Mouse (Mus musculus): ENCODE measurements around the gene Kcng3. TPM values are rescaled to one million over a fixed set of nuclear protein-coding genes. Genes with fewer than 3 reads are reported as not detected.
A peak's percentile ranks its signal among the peaks of the same experiment; 100 is the strongest.

Kcng3 gene
- polyA plus RNA-seq, 1 experiment: 0.62 TPM

DNA sequence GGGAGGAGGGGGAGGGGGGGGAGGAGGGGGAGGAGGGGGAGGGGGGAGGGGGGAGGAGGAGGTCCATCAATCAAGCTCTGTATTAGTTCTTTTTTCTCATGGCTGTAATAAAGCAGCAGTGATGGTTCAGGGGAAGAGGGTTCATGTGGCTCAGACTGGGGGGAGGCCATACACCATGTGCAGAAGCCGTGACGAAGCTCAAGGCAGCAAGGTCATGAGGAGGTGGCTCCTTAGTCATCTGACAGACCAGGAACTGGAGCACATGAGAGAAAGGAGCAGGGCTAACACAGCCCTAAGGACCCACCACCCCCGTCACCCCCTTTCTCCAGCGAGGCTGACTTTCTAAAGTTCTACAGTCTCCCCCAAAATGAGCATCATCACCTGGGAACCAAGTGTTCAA is 22.2 kb downstream of the Kcng3 start:
- TF ChIP-seq POLR2A (IDR thresholded peaks at IDR 0.05; ENCODE audit: borderline replicate concordance, extremely low read depth, insufficient read depth, insufficient read length, poor library complexity, severe bottlenecking): no peak
- TF ChIP-seq CTCF (IDR thresholded peaks at IDR 0.05; ENCODE audit: borderline replicate concordance, extremely low read depth, insufficient read depth, insufficient read length): no peak

GRCm38 (mm10) chr17:83600976-83601375 is 30.7 kb downstream of the Kcng3 start:
- DNase-seq (ENCODE audit: low read depth): no peak
- TF ChIP-seq POLR2A (IDR thresholded peaks at IDR 0.05; ENCODE audit: borderline replicate concordance, extremely low read depth, insufficient read depth, insufficient read length, poor library complexity, severe bottlenecking) (no peak), CTCF (IDR thresholded peaks at IDR 0.05; ENCODE audit: borderline replicate concordance, extremely low read depth, insufficient read depth, insufficient read length) (no peak)

More for the DNA sequence above, 22.2 kb downstream of the Kcng3 start:
- DNase-seq (ENCODE audit: low read depth): no peak

DNA sequence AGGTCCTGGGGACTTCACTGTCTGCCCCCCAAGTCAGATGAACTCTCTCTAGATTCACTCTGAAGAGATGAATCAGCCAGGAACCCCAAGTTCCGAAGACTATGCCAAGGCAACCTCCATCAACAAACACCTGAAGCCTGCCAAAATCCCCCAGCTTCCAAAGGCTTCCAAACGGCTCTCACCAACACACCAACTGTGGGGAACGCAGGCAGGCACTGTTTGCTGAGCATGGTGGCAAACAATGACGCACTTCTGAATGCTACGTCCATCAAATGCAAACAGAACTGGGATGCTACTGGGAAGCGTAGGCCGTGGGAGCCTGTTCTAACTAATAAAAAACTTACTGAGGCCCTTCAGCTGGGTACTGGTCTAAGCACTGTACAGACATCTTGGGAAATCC is 35.7 kb downstream of the Kcng3 start:
- TF ChIP-seq CTCF (IDR thresholded peaks at IDR 0.05; ENCODE audit: borderline replicate concordance, extremely low read depth, insufficient read depth, insufficient read length) (no peak), POLR2A (IDR thresholded peaks at IDR 0.05; ENCODE audit: borderline replicate concordance, extremely low read depth, insufficient read depth, insufficient read length, poor library complexity, severe bottlenecking) (no peak)
- peak; percentile 36 for DNase-seq (ENCODE audit: low read depth)

DNA sequence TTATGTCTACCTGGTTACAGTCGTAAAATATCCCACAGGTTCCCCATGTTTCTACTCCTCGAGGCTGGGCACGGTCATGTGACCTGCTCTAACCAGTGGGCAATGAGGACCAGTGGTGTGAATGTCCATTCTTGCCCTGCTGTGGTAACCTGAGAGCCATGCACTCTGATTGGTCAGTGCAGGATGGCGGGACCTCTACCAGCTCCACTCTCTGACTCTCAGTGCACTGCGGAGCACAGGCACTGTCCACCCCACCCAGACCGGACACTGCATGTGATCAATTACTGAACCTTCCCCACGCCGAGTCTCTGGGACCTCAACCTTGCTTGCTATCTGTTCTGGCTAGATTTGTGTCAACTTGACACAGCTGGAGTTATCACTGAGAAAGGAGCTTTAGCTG is 37.2 kb downstream of the Kcng3 start:
- no peak for DNase-seq (ENCODE audit: low read depth)
- TF ChIP-seq CTCF (IDR thresholded peaks at IDR 0.05; ENCODE audit: borderline replicate concordance, extremely low read depth, insufficient read depth, insufficient read length) (no peak), POLR2A (IDR thresholded peaks at IDR 0.05; ENCODE audit: borderline replicate concordance, extremely low read depth, insufficient read depth, insufficient read length, poor library complexity, severe bottlenecking) (no peak)

DNA sequence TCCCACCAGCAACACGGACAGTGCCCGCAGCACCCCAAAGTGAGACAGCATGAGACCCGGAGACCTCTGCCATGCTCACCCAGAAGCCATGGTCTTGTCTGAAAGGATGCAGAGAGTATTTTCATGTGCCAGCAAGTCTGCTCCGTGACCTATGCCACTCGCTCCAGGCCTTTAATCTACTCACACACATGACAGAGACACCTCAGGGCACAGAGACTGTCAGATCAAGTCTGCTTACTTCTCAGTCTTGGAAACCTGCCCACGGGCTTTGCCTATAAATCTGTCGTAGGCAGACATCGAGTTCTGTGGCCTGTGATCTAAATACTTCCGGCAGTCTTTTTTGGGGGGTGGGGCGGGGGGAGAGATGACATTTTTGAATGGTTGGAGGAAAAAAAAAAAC is 38.3 kb downstream of the Kcng3 start:
- peak; percentile 23 for DNase-seq (ENCODE audit: low read depth)
- TF ChIP-seq POLR2A (IDR thresholded peaks at IDR 0.05; ENCODE audit: borderline replicate concordance, extremely low read depth, insufficient read depth, insufficient read length, poor library complexity, severe bottlenecking) (no peak), CTCF (IDR thresholded peaks at IDR 0.05; ENCODE audit: borderline replicate concordance, extremely low read depth, insufficient read depth, insufficient read length) (no peak)

- DNase-seq (ENCODE audit: low read depth): no peak
- no peak for TF ChIP-seq POLR2A (IDR thresholded peaks at IDR 0.05; ENCODE audit: borderline replicate concordance, extremely low read depth, insufficient read depth, insufficient read length, poor library complexity, severe bottlenecking)
- TF ChIP-seq CTCF (IDR thresholded peaks at IDR 0.05; ENCODE audit: borderline replicate concordance, extremely low read depth, insufficient read depth, insufficient read length): peak; percentile 38; the same call in 1 of the 2 replicates
These were observed 42.9 kb downstream of the Kcng3 start for GRCm38 (mm10) chr17:83588663-83589341.

GRCm38 (mm10) chr17:83587731-83588130 is 44.0 kb downstream of the Kcng3 start:
- no peak for DNase-seq (ENCODE audit: low read depth)
- TF ChIP-seq CTCF (IDR thresholded peaks at IDR 0.05; ENCODE audit: borderline replicate concordance, extremely low read depth, insufficient read depth, insufficient read length) (no peak), POLR2A (IDR thresholded peaks at IDR 0.05; ENCODE audit: borderline replicate concordance, extremely low read depth, insufficient read depth, insufficient read length, poor library complexity, severe bottlenecking) (no peak)

- no peak for DNase-seq (ENCODE audit: low read depth)
- TF ChIP-seq POLR2A (IDR thresholded peaks at IDR 0.05; ENCODE audit: borderline replicate concordance, extremely low read depth, insufficient read depth, insufficient read length, poor library complexity, severe bottlenecking) (no peak), CTCF (IDR thresholded peaks at IDR 0.05; ENCODE audit: borderline replicate concordance, extremely low read depth, insufficient read depth, insufficient read length) (no peak)
These were observed 49.1 kb downstream of the Kcng3 start for GRCm38 (mm10) chr17:83582585-83582984.

DNA sequence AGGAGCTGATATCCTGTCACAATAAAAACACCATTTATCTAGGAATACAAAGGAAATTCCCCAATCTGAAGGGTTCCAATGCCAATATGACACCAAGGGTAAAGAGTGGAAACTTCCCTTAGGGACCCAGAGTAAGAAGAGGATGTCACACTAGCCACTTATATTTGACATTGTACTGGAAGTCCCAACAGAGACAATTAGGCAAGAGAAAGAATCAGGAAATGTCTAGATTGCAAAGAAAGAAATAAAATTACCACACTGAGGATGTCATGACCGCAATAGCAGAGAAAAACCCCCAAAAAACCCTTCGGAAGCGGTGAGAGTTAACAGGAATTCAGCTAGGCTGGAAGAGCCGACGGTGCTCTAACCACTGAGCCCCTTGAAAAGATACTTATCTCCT is 51.0 kb downstream of the Kcng3 start:
- TF ChIP-seq CTCF (IDR thresholded peaks at IDR 0.05; ENCODE audit: borderline replicate concordance, extremely low read depth, insufficient read depth, insufficient read length) (no peak), POLR2A (IDR thresholded peaks at IDR 0.05; ENCODE audit: borderline replicate concordance, extremely low read depth, insufficient read depth, insufficient read length, poor library complexity, severe bottlenecking) (no peak)

DNA sequence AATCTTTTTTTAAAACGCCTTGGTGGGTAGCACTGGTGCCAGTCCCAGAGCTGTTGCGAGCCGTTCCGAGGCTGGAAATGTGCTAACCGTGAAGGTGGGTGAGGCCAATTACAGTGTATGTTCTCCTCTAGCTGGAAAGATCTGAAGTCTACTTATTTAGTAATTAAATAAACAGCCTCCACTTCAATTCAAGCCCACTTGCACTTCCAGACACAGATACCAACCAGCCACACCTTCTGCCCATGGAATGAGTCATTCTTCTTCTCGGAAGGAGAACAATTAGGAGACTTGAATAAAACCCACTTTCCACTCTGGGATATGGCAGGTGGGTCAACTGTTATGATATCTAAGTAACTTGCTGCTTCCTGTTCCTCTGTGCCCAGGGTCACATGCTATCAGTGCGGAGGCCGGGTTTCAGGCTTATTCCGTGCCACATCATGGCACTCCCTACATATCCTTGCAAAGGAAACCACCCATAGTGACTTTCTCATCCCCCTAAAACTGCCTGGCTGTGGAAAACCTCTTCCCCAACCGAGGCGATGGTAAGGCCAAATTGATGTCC is 54.8 kb downstream of the Kcng3 start:
- TF ChIP-seq CTCF (IDR thresholded peaks at IDR 0.05; ENCODE audit: borderline replicate concordance, extremely low read depth, insufficient read depth, insufficient read length) (no peak), POLR2A (IDR thresholded peaks at IDR 0.05; ENCODE audit: borderline replicate concordance, extremely low read depth, insufficient read depth, insufficient read length, poor library complexity, severe bottlenecking) (no peak)
- DNase-seq (ENCODE audit: low read depth): no peak

More for the DNA sequence above, 51.0 kb downstream of the Kcng3 start:
- DNase-seq (ENCODE audit: low read depth): no peak

- TF ChIP-seq CTCF (IDR thresholded peaks at IDR 0.05; ENCODE audit: borderline replicate concordance, extremely low read depth, insufficient read depth, insufficient read length) (no peak), POLR2A (IDR thresholded peaks at IDR 0.05; ENCODE audit: borderline replicate concordance, extremely low read depth, insufficient read depth, insufficient read length, poor library complexity, severe bottlenecking) (no peak)
- DNase-seq (ENCODE audit: low read depth): no peak
These were observed 57.1 kb downstream of the Kcng3 start for GRCm38 (mm10) chr17:83574615-83575014.

- no peak for TF ChIP-seq CTCF (IDR thresholded peaks at IDR 0.05; ENCODE audit: borderline replicate concordance, extremely low read depth, insufficient read depth, insufficient read length)
- TF ChIP-seq POLR2A (IDR thresholded peaks at IDR 0.05; ENCODE audit: borderline replicate concordance, extremely low read depth, insufficient read depth, insufficient read length, poor library complexity, severe bottlenecking): no peak
- no peak for DNase-seq (ENCODE audit: low read depth)
These were observed 58.6 kb downstream of the Kcng3 start for GRCm38 (mm10) chr17:83573128-83573527.

All from brain, embryonic 14.5 days (tissue).